Mouse (Mus musculus) adrenal gland, adult 10 weeks (tissue): ENCODE data around the gene Erap1. TPM values are rescaled to one million over a fixed set of nuclear protein-coding genes. Genes with fewer than 3 reads are reported as not detected.

Experiments
- polyA plus RNA-seq: library from polyadenylated mRNA; stranded (reverse); fragments of 350-450 nt; fragmentation: Illumina TruSeq; extraction: RNeasy Lipid Tissue Mini Kit (QIAGEN cat#74804); gene quantifications from one replicate; pipeline ENCODE4 v1.2.3, GENCODE M21; 2014; ENCODE audit warnings: low read depth, low replicate concordance

Erap1 gene
- 191 TPM for polyA plus RNA-seq

DNA sequence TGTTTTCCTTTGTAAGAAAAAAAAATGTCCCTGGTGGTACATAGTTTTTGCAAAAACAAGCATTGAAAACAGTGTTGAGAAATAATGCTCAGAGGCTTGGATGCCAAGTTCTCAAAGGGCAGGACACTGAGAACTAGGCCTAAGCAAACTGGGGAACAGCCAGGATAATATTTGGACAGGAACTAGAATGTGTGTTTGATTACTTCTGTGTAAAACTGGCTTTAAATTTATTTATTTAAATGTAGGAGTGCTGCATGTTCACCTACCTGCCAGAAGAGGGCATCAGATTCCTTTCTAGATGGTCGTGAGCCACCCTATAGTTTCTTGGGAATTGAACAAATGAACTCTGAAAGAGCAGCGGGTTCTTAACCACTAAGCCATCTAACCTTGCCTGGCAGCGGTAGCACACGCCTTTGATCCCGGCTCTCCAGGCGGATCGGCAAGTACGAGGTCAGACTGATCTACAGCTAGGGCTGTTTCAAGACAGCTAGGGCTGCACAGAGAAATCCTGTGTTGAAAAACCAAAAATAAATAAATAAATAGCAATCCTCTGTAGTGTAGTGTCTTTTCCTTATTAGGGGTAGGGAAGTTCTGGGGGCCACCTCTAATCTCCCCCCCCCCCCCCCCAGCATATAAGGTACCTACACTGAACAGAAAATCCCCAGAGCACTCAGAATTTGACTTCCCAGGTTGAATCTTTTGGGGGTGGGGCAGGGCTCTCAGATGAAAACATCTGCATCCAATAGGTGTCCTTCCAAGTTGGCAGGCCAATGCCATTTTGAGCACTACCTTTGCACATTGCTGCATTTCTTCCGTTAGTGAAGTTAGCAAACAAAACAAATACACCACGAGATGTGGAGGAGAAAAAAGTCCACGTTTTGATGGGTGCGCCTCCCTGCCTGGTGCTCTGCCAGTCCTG, at the start of gene Erap1:
Gene Erap1, plus strand, starts transcription at position 776 of the 919 bp plus-strand sequence.

Other genes starting within 250 kb of the Erap1 start
- gene Zfp72, start 248.7 kb upstream of the Erap1 start, polyA plus RNA-seq = 22.9 TPM
- gene Ftl1-ps1, start 239.9 kb upstream of the Erap1 start, polyA plus RNA-seq = 9.7 TPM
- 88.5 TPM for gene Zfp825, start 145.6 kb upstream of the Erap1 start, polyA plus RNA-seq
- 123 TPM for gene Cast, start 169.2 kb downstream of the Erap1 start, polyA plus RNA-seq